Mouse (Mus musculus): ENCODE data around the gene Sec61a2. TPM values are rescaled to one million over a fixed set of nuclear protein-coding genes. Genes with fewer than 3 reads are reported as not detected.
A peak's percentile ranks its signal among the peaks of the same experiment; 100 is the strongest.

The Sec61a2 gene
- total and polyA plus RNA-seq, 3 experiments, result 13.9 to 32.3 TPM; not detected in 1

DNA sequence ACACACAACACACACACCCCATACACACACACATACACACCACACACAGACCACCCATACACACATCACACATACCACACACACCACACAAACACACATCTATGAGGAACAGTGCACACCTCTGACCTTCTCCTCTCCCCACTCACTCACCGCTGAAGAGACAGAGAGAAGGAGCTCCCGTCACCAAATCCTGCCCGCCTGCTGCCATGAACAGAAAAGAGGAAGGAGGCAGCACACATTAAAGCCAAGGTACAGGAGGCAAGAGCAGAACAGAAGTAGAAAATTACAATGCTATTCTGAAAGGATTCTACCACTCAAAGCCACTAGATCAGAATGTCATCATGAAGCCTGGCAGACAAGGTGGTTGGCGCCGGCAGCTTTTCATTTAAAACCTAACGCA is 27.6 kb upstream of the Sec61a2 start:
- Histone ChIP-seq H3K36me3 (ENCODE audit: control insufficient read depth in 1 of 2, insufficient read depth in 2 of 2, low read length in 2 of 2) (no peaks in the 10 kb centered on the region), H3K4me1 (ENCODE audit: control insufficient read depth in 1 of 2, insufficient read depth in 2 of 2, low read length in 2 of 2) (no peaks in the 10 kb centered on the region), H3K27ac (ENCODE audit: control insufficient read depth, low read depth, low read length) (no peak overlapping the region), H3K9me3 (replicated peaks; ENCODE audit: insufficient read depth, low read length) (no peaks in the 10 kb centered on the region), H3K9ac (ENCODE audit: control insufficient read depth, low read depth, low read length, poor library complexity, severe bottlenecking) (no peak overlapping the region), H3K27me3 (ENCODE audit: control insufficient read depth in 1 of 2, insufficient read depth in 2 of 2, low read length in 2 of 2) (no peaks in the 10 kb centered on the region), H3K4me3 (ENCODE audit: control insufficient read depth in 1 of 2, insufficient read depth in 1 of 2, low read depth in 2 of 2, low read length in 2 of 2) (no peak overlapping the region), H3K79me2 (ENCODE audit: control insufficient read depth, insufficient read depth, low read length, poor library complexity) (no peaks in the 10 kb centered on the region)
- no peak for TF ChIP-seq ELF1 (IDR thresholded peaks at IDR 0.05; ENCODE audit: low read depth, low read length)
- no peak for TF ChIP-seq RAD21 (IDR thresholded peaks at IDR 0.05; ENCODE audit: low read depth, low read length)
- TF ChIP-seq GABPA (IDR thresholded peaks at IDR 0.05; ENCODE audit: low read depth, low read length), result no peak
- TF ChIP-seq ZMIZ1 (IDR thresholded peaks at IDR 0.05; ENCODE audit: low read depth, low read length), result no peak
- no peak for TF ChIP-seq MYC (IDR thresholded peaks at IDR 0.05; ENCODE audit: low read depth, low read length)
- TF ChIP-seq JUND (IDR thresholded peaks at IDR 0.05; ENCODE audit: low read depth, low read length), result no peak
- no peak for TF ChIP-seq NRF1 (IDR thresholded peaks at IDR 0.05; ENCODE audit: insufficient read depth, low read depth, low read length, poor library complexity, severe bottlenecking)
- no peak for TF ChIP-seq KAT2A (conservative IDR thresholded peaks at IDR 0.05; ENCODE audit: low read depth, low read length)
- TF ChIP-seq MAZ (IDR thresholded peaks at IDR 0.05; ENCODE audit: low read depth, low read length), result no peak
- TF ChIP-seq ZC3H11A (IDR thresholded peaks at IDR 0.05; ENCODE audit: low read depth, low read length), result no peak
- TF ChIP-seq MAX (IDR thresholded peaks at IDR 0.05; ENCODE audit: low read length), result no peak
- no peak for TF ChIP-seq MXI1 (IDR thresholded peaks at IDR 0.05; ENCODE audit: low read depth, low read length)
- no peak for TF ChIP-seq BHLHE40 (IDR thresholded peaks at IDR 0.05; ENCODE audit: borderline replicate concordance, low read depth, low read length)
- no peak for TF ChIP-seq TCF12 (IDR thresholded peaks at IDR 0.05; ENCODE audit: low read depth, low read length)
- no peak for TF ChIP-seq GATA1 (IDR thresholded peaks at IDR 0.05; ENCODE audit: low read depth, low read length)
- TF ChIP-seq POLR2AphosphoS2 (IDR thresholded peaks at IDR 0.05; ENCODE audit: low read length), result no peak
- peak; percentile 48 for DNase-seq (ENCODE audit: low read depth, low spot score)

DNA sequence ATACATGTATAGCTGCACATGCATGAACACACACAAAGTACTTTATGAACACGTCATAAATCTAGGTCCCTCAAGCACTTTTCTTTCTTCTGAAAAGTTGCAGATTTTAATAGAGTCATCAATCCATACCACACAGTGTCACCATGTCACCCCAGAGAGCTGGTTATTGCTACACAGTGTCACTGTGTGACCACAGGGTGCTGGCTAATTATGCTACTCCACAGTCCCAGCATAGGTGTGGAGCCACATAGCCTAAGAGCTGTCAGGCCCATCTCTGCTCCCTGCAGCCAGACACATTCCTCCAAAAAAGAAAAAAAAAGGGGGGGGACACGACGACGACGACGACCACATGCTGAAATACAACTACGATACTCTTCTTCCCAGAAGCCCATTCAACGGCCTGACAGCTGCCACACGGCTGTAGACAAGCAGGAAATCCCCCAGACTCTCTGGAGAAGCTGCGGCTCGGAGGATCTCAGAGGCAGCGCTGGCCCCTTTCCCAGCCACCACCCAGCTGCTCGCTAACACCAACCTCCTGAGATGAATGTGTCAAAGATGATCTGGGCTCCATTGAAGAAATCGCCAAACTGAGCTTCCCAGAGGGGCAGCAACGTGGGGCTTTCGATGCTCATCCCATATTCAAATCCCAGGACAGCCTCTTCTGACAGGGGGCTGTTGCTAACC is 16.2 kb upstream of the Sec61a2 start:
- Histone ChIP-seq H3K36me3 (ENCODE audit: control insufficient read depth in 1 of 2, insufficient read depth in 2 of 2, low read length in 2 of 2) (no peaks in the 10 kb centered on the region), H3K4me1 (ENCODE audit: control insufficient read depth in 1 of 2, insufficient read depth in 2 of 2, low read length in 2 of 2) (no peaks in the 10 kb centered on the region), H3K4me3 (ENCODE audit: control insufficient read depth in 1 of 2, insufficient read depth in 1 of 2, low read depth in 2 of 2, low read length in 2 of 2) (no peak overlapping the region), H3K27ac (ENCODE audit: control insufficient read depth, low read depth, low read length) (no peak overlapping the region), H3K79me2 (ENCODE audit: control insufficient read depth, insufficient read depth, low read length, poor library complexity) (no peaks in the 10 kb centered on the region), H3K27me3 (ENCODE audit: control insufficient read depth in 1 of 2, insufficient read depth in 2 of 2, low read length in 2 of 2) (no peaks in the 10 kb centered on the region), H3K9ac (ENCODE audit: control insufficient read depth, low read depth, low read length, poor library complexity, severe bottlenecking) (no peak overlapping the region), H3K9me3 (replicated peaks; ENCODE audit: insufficient read depth, low read length) (no peaks in the 10 kb centered on the region)
- no peak for TF ChIP-seq ETS1 (IDR thresholded peaks at IDR 0.05; ENCODE audit: low read depth, low read length)
- no peak for TF ChIP-seq MEF2A (IDR thresholded peaks at IDR 0.05; ENCODE audit: extremely low read depth, insufficient replicate concordance, low read depth, low read length, poor library complexity, severe bottlenecking)
- TF ChIP-seq POLR2AphosphoS2 (IDR thresholded peaks at IDR 0.05; ENCODE audit: low read length), result no peak
- TF ChIP-seq MXI1 (IDR thresholded peaks at IDR 0.05; ENCODE audit: low read depth, low read length), result no peak
- TF ChIP-seq MYC (IDR thresholded peaks at IDR 0.05; ENCODE audit: low read depth, low read length), result no peak
- no peak for TF ChIP-seq BHLHE40 (IDR thresholded peaks at IDR 0.05; ENCODE audit: borderline replicate concordance, low read depth, low read length)
- TF ChIP-seq UBTF (IDR thresholded peaks at IDR 0.05; ENCODE audit: borderline replicate concordance, insufficient read depth, low read depth, low read length), result no peak
- TF ChIP-seq USF2 (IDR thresholded peaks at IDR 0.05; ENCODE audit: borderline replicate concordance in 1 of 2, insufficient read depth in 1 of 2, low read depth in 1 of 2, low read length in 2 of 2), result no peak
- TF ChIP-seq ZC3H11A (IDR thresholded peaks at IDR 0.05; ENCODE audit: low read depth, low read length), result no peak
- TF ChIP-seq EP300 (IDR thresholded peaks at IDR 0.05; ENCODE audit: low read depth in 1 of 2, low read length in 2 of 2), result no peak
- no peak for TF ChIP-seq KAT2A (conservative IDR thresholded peaks at IDR 0.05; ENCODE audit: low read depth, low read length)
- TF ChIP-seq JUND (IDR thresholded peaks at IDR 0.05; ENCODE audit: low read depth, low read length), result no peak
- no peak for TF ChIP-seq CHD2 (IDR thresholded peaks at IDR 0.05; ENCODE audit: low read length)
- TF ChIP-seq TAL1 (IDR thresholded peaks at IDR 0.05; ENCODE audit: low read length), result no peak
- TF ChIP-seq POLR2A (IDR thresholded peaks at IDR 0.05; ENCODE audit: control insufficient read depth in 1 of 2, insufficient read depth in 1 of 2, low read depth in 1 of 2, low read length in 2 of 2, poor library complexity in 1 of 2), result no peak
- no peak for TF ChIP-seq SIN3A (IDR thresholded peaks at IDR 0.05; ENCODE audit: low read length)
- no peak for TF ChIP-seq TBP (IDR thresholded peaks at IDR 0.05; ENCODE audit: low read depth, low read length)
- no peak for TF ChIP-seq MAX (IDR thresholded peaks at IDR 0.05; ENCODE audit: low read length)
- no peak for TF ChIP-seq ELF1 (IDR thresholded peaks at IDR 0.05; ENCODE audit: low read depth, low read length)
- DNase-seq (ENCODE audit: low read depth, low spot score), result no peak

Measured in MEL (cell line).